Mouse (Mus musculus) neural tube, embryonic 15.5 days (tissue): ENCODE measurements around the gene Rasl10a. TPM values are rescaled to one million over a fixed set of nuclear protein-coding genes. Genes with fewer than 3 reads are reported as not detected.

ENCODE experiments used
- ATAC-seq: fragments of 200-750 bp; cut with Nextera tagmentation; 2 replicates; pipeline ENCODE4 v1.8.0; 2017; ENCODE audit warnings: mild to moderate bottlenecking, moderate TSS enrichment, moderate library complexity; ENCODE audit not compliant: low FRiP score
- H3K27ac ChIP-seq: fragments of 300-500 bp; sonication (generic); replicated peaks from 2 replicates; pipeline ENCODE4 v1.5.1; 2015; ENCODE audit warnings: mild to moderate bottlenecking, inconsistent platforms
- H3K27me3 ChIP-seq: fragments of 300-500 bp; sonication (generic); replicated peaks from 2 replicates; pipeline ENCODE4 v1.6.1; 2015; ENCODE audit warnings: inconsistent platforms
- H3K36me3 ChIP-seq: fragments of 300-500 bp; sonication (generic); 2 replicates; pipeline ENCODE4 v1.6.1; 2015; ENCODE audit warnings: inconsistent platforms
- H3K4me1 ChIP-seq: fragments of 300-500 bp; sonication (generic); 2 replicates; pipeline ENCODE4 v1.6.1; 2015; ENCODE audit warnings: inconsistent platforms
- H3K4me2 ChIP-seq: fragments of 300-500 bp; sonication (generic); 2 replicates; pipeline ENCODE4 v1.6.1; 2015; ENCODE audit warnings: inconsistent platforms, mild to moderate bottlenecking, moderate library complexity
- H3K4me3 ChIP-seq: fragments of 300-500 bp; sonication (generic); replicated peaks from 2 replicates; pipeline ENCODE4 v1.5.1; 2015; ENCODE audit warnings: mild to moderate bottlenecking, inconsistent platforms
- H3K9ac ChIP-seq: fragments of 300-500 bp; sonication (generic); replicated peaks from 2 replicates; pipeline ENCODE4 v1.6.1; 2015; ENCODE audit warnings: mild to moderate bottlenecking, inconsistent platforms
- H3K9me3 ChIP-seq: fragments of 300-500 bp; sonication (generic); replicated peaks from 2 replicates; pipeline ENCODE4 v1.6.1; 2016; ENCODE audit warnings: inconsistent platforms
- WGBS: fragments of 180-500 bp; shearing (Covaris S2); methylation state at CpG from one replicate; pipeline ENCODE4 v1.1.7; 2015; ENCODE audit warnings: mixed read lengths; 5-methylcytosine and 5-hydroxymethylcytosine counted together
- polyA plus RNA-seq: library from polyadenylated mRNA; unstranded; fragments of >200 nt; fragmentation: Nextera tagmentation; extraction: Ambion mirVana; gene quantifications from 2 replicates; pipeline ENCODE4 v1.2.1, GENCODE M21; 2015

Rasl10a gene
- polyA plus RNA-seq: 2.8 and 2.9 TPM in 2 replicates

GRCm38 (mm10) chr11:5057856-5058641 lies at the start of gene Rasl10a:
Gene Rasl10a (plus strand): TSS chr11:5058128.
- Histone ChIP-seq H3K27me3 (peaks cover 71% of the 10 kb centered on the region), H3K36me3 (no peaks in the 10 kb centered on the region; the same call in 1 of the 2 replicates), H3K9me3 (no peaks in the 10 kb centered on the region), H3K4me3 (peak within 1 kb of the TSS; percentile 47), H3K4me2 (peak within 1 kb of the TSS; percentile 96), H3K9ac (peak within 1 kb of the TSS; percentile 50), H3K27ac (no peak within 1 kb of the TSS), H3K4me1 (peaks cover 62% of the 10 kb centered on the region)
- ATAC-seq: peak; percentile 24; the same call in 1 of the 2 replicates
- 2% methylated on average over 77 of the region's 77 CpGs for WGBS

DNA sequence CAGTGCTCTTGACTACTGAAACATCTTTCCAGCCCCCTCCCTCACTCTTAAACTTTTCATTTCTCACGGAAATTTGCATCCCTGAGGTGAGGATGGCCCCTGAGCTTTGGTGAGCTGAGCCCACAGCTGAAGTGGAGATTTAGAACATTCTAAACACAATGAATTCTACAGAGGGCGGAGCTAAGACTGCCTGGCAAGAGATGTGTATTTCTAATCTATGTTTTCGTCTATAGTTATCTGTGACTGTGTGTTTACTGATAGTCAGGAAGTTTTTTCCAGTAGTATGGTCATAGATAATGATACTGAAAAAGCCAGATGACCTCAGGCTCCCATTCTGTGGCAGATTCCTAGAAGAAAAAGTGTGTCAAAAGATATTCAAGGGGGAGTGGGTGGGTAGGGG lies 49.1 kb upstream of the Rasl10a start:
- no peaks in the 10 kb centered on the region for H3K4me1 ChIP-seq
- no peak overlapping the region for H3K9ac ChIP-seq
- H3K27ac ChIP-seq: no peak overlapping the region
- no peak for ATAC-seq
- H3K36me3 ChIP-seq: peaks cover 39% of the 10 kb centered on the region
- no peak overlapping the region for H3K4me2 ChIP-seq
- no peaks in the 10 kb centered on the region for H3K27me3 ChIP-seq
- 96% methylated on average over 3 of the region's 3 CpGs for WGBS
- no peak overlapping the region for H3K4me3 ChIP-seq
- no peaks in the 10 kb centered on the region for H3K9me3 ChIP-seq

DNA sequence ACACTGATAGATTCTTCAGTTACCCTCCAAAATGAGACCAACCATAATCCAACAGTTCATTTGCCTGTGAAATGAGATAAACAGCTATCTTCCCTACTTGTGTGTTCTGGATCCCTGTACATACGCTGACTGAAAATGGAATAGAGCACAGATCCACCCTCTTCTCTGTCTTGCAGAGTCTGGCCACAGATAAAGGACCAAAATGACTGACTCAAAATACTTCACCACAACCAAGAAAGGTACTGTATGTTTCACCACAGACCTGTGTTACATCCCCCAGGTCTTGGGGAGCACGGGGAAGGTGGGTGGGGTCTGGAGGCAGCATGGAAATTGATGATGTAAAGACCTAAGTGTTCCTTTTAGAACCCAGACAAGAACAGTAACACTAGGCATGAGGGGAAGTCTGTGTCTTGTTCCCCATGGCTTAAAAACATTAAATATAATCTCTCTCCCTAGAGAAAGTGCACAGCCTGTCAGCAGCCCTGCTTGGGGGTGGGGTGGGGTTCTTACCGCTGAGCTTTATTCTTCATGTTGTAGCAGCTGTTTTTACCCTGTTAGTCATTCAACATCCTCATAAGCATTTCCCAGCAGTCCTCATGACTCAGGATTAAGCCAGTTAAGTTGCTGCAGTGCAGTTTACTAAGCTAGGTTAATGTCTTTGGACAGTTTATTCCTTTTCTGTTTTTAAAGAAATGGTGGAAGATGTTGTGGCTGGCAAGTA lies 48.4 kb upstream of the Rasl10a start:
- Histone ChIP-seq H3K4me1 (no peaks in the 10 kb centered on the region), H3K9ac (no peak overlapping the region), H3K4me2 (no peak overlapping the region), H3K4me3 (no peak overlapping the region), H3K36me3 (peaks cover 45% of the 10 kb centered on the region), H3K9me3 (no peaks in the 10 kb centered on the region), H3K27me3 (no peaks in the 10 kb centered on the region), H3K27ac (no peak overlapping the region)
- 85% methylated on average over 3 of the region's 3 CpGs for WGBS
- ATAC-seq: no peak

DNA sequence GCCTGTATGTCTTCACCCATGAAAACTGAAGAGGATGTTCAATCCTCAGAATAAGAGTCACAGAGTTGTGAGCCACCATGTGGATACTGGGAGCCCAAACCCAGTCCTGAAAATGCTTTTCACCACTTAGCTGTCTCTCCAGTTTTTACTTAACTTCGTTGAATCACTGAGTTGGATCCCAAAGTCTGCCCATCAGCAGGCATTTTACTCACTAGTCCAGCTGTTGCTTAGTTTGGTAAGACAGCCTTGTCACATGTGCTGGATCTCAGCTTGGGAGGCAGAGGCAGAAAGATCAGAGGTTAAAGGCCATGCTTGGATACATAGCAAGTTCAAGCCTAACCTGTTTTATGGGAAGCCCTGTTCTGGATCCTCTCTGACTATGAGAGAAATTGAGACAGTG lies 47.7 kb upstream of the Rasl10a start:
- H3K4me2 ChIP-seq: no peak overlapping the region
- H3K36me3 ChIP-seq: peaks cover 51% of the 10 kb centered on the region
- H3K9me3 ChIP-seq: no peaks in the 10 kb centered on the region
- H3K4me1 ChIP-seq: no peaks in the 10 kb centered on the region
- no peak overlapping the region for H3K4me3 ChIP-seq
- no peak overlapping the region for H3K27ac ChIP-seq
- no peak overlapping the region for H3K9ac ChIP-seq
- no peaks in the 10 kb centered on the region for H3K27me3 ChIP-seq
- no peak for ATAC-seq
- 95% methylated on average over 1 of the region's 1 CpGs for WGBS

- H3K27ac ChIP-seq: no peak overlapping the region
- peaks cover 63% of the 10 kb centered on the region for H3K36me3 ChIP-seq
- no peaks in the 10 kb centered on the region for H3K9me3 ChIP-seq
- H3K4me1 ChIP-seq: no peaks in the 10 kb centered on the region
- no peak overlapping the region for H3K4me3 ChIP-seq
- no peaks in the 10 kb centered on the region for H3K27me3 ChIP-seq
- no peak overlapping the region for H3K9ac ChIP-seq
- 92% methylated on average over 1 of the region's 1 CpGs for WGBS
- ATAC-seq: no peak
- H3K4me2 ChIP-seq: no peak overlapping the region
Measured at GRCm38 (mm10) chr11:5011480-5011879, 46.4 kb upstream of the Rasl10a start.

DNA sequence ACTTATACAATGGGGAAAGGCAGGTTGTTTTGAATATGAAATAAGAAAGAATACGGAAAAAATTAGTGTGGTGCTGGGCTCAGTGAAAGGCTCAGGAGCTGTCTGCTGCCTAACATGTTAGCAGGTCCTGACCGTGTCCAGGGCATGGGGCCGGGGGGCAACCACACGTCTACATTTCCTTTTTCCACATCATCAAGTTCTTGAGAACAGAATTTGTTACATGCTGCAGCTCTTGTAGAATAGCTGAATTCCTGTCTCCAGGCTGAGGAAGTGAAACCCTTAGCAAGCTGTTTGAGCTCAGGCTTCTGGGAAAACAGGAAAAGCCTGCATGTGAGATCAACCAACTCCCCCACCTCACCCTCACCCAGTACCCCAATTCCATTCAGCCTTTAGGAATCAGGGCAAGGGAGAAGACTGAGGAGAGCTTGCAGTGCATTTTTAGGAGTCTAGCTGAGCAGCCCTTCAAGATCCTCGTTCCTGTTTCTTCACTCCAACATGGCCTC lies 45.7 kb upstream of the Rasl10a start:
- Histone ChIP-seq H3K36me3 (peaks cover 69% of the 10 kb centered on the region), H3K9me3 (no peaks in the 10 kb centered on the region), H3K4me2 (no peak overlapping the region), H3K4me3 (no peak overlapping the region), H3K27ac (no peak overlapping the region), H3K4me1 (no peaks in the 10 kb centered on the region), H3K9ac (no peak overlapping the region), H3K27me3 (no peaks in the 10 kb centered on the region)
- WGBS: 91% methylated on average over 5 of the region's 5 CpGs
- no peak for ATAC-seq

- Histone ChIP-seq H3K36me3 (peaks cover 83% of the 10 kb centered on the region), H3K9me3 (no peaks in the 10 kb centered on the region), H3K27ac (no peak overlapping the region), H3K4me2 (no peak overlapping the region), H3K9ac (no peak overlapping the region), H3K4me3 (no peak overlapping the region), H3K27me3 (no peaks in the 10 kb centered on the region), H3K4me1 (no peaks in the 10 kb centered on the region)
- 72% methylated on average over 2 of the region's 2 CpGs for WGBS
- no peak for ATAC-seq
Measured at GRCm38 (mm10) chr11:5015720-5016119, 42.2 kb upstream of the Rasl10a start.

DNA sequence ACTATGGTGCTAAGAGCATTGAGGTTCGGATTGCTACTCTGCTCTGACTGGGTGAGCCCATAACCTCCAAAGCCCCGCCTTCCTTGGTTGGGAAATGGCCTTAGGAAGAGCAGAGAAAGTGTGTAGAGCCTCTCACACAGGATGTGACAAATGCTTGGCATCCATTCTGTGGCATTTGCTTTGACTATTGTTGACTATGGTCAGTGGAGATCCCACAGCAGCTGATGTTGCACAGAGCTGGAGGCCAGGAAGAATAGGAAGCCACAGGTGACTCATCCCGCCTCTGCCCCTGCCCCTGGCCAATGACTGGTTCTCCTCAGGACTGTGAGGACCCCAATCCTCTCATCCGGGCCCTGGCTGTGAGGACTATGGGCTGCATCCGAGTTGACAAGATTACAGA lies 41.6 kb upstream of the Rasl10a start:
- no peaks in the 10 kb centered on the region for H3K4me1 ChIP-seq
- H3K9me3 ChIP-seq: no peaks in the 10 kb centered on the region
- H3K27ac ChIP-seq: no peak overlapping the region
- WGBS: 89% methylated on average over 5 of the region's 5 CpGs
- no peak overlapping the region for H3K4me3 ChIP-seq
- ATAC-seq: no peak
- H3K4me2 ChIP-seq: no peak overlapping the region
- peaks cover 83% of the 10 kb centered on the region for H3K36me3 ChIP-seq
- no peaks in the 10 kb centered on the region for H3K27me3 ChIP-seq
- H3K9ac ChIP-seq: no peak overlapping the region

DNA sequence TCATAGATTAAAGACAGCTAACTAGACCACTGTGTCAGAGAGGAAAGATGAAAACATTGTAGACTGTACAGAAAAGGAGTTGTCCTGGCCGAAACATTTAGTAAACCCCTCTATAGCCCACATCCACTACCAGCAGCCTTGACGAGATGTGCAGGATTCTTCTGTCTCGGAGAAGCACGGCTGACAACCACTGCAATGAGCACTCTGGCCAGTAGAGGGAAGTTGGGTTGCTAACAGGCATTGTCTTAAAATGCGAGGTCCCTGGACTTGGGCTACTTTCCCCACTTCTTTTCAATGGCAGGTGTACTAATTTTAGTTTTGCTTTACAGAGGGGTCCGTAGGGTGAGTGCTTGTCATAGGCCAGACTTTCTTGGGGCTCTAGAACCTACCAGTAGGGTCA lies 40.4 kb upstream of the Rasl10a start:
- Histone ChIP-seq H3K4me2 (no peak overlapping the region), H3K27me3 (no peaks in the 10 kb centered on the region), H3K27ac (no peak overlapping the region), H3K4me1 (no peaks in the 10 kb centered on the region), H3K9ac (no peak overlapping the region), H3K9me3 (no peaks in the 10 kb centered on the region), H3K36me3 (peaks cover 78% of the 10 kb centered on the region), H3K4me3 (no peak overlapping the region)
- no peak for ATAC-seq
- 75% methylated on average over 6 of the region's 6 CpGs for WGBS

- Histone ChIP-seq H3K36me3 (peaks cover 83% of the 10 kb centered on the region), H3K4me1 (no peaks in the 10 kb centered on the region), H3K4me2 (no peak overlapping the region), H3K4me3 (no peak overlapping the region), H3K27me3 (no peaks in the 10 kb centered on the region), H3K9ac (no peak overlapping the region), H3K9me3 (no peaks in the 10 kb centered on the region), H3K27ac (no peak overlapping the region)
- 97% methylated on average over 1 of the region's 1 CpGs for WGBS
- no peak for ATAC-seq
Measured at GRCm38 (mm10) chr11:5025108-5025507, 32.8 kb upstream of the Rasl10a start.

GRCm38 (mm10) chr11:5028228-5028627 lies 29.7 kb upstream of the Rasl10a start:
- H3K4me2 ChIP-seq: no peak overlapping the region
- no peak for ATAC-seq
- H3K4me3 ChIP-seq: no peak overlapping the region
- H3K27me3 ChIP-seq: no peaks in the 10 kb centered on the region
- no peak overlapping the region for H3K9ac ChIP-seq
- WGBS: 93% methylated on average over 7 of the region's 7 CpGs
- no peak overlapping the region for H3K27ac ChIP-seq
- no peaks in the 10 kb centered on the region for H3K4me1 ChIP-seq
- H3K9me3 ChIP-seq: no peaks in the 10 kb centered on the region
- peaks cover 95% of the 10 kb centered on the region for H3K36me3 ChIP-seq

GRCm38 (mm10) chr11:5032706-5033105 lies 25.2 kb upstream of the Rasl10a start:
- Histone ChIP-seq H3K9ac (no peak overlapping the region), H3K4me1 (no peaks in the 10 kb centered on the region), H3K4me3 (no peak overlapping the region), H3K36me3 (peaks cover 96% of the 10 kb centered on the region), H3K27ac (no peak overlapping the region), H3K9me3 (no peaks in the 10 kb centered on the region), H3K27me3 (no peaks in the 10 kb centered on the region), H3K4me2 (no peak overlapping the region)
- WGBS: 93% methylated on average over 10 of the region's 10 CpGs
- no peak for ATAC-seq
